Mouse (Mus musculus) neural tube, embryonic 11.5 days (tissue): Measurements from ENCODE around the gene Gdpgp1. TPM values are rescaled to one million over a fixed set of nuclear protein-coding genes. Genes with fewer than 3 reads are reported as not detected.

ENCODE experiments used
- ATAC-seq: fragments of 200-750 bp; cut with Nextera tagmentation; 2 replicates; pipeline ENCODE4 v1.8.0; 2017; ENCODE audit warnings: moderate number of reproducible peaks, mild to moderate bottlenecking, moderate TSS enrichment, moderate library complexity; ENCODE audit not compliant: insufficient read depth, low FRiP score, low TSS enrichment
- DNase-seq: peaks from one replicate; pipeline ENCODE4 v3.0.0-alpha.2; 2015; ENCODE audit warnings: low spot score
- H3K27ac ChIP-seq: fragments of 300-500 bp; sonication (generic); 2 replicates; pipeline ENCODE4 v1.5.1; 2014; ENCODE audit warnings: low read depth, mild to moderate bottlenecking, low read length
- H3K27me3 ChIP-seq: fragments of 300-500 bp; sonication (generic); 2 replicates; pipeline ENCODE4 v1.6.1; 2014; ENCODE audit warnings: mild to moderate bottlenecking, low read length, mixed read lengths; ENCODE audit not compliant: control insufficient read depth, insufficient read depth
- H3K36me3 ChIP-seq: fragments of 300-500 bp; sonication (generic); 2 replicates; pipeline ENCODE4 v1.6.1; 2014; ENCODE audit warnings: mild to moderate bottlenecking, low read length, moderate library complexity, mixed read lengths; ENCODE audit not compliant: control insufficient read depth, insufficient read depth
- H3K4me1 ChIP-seq: fragments of 300-500 bp; sonication (generic); 2 replicates; pipeline ENCODE4 v1.6.1; 2014; ENCODE audit warnings: low read length, mixed read lengths; ENCODE audit not compliant: control insufficient read depth, insufficient read depth
- H3K4me2 ChIP-seq: fragments of 300-500 bp; sonication (generic); 2 replicates; pipeline ENCODE4 v1.6.1; 2014; ENCODE audit warnings: low read depth, mild to moderate bottlenecking, moderate library complexity
- H3K4me3 ChIP-seq: fragments of 300-500 bp; sonication (generic); 2 replicates; pipeline ENCODE4 v1.5.1; 2014; ENCODE audit warnings: low read depth, low read length
- H3K9ac ChIP-seq: fragments of 300-500 bp; sonication (generic); 2 replicates; pipeline ENCODE4 v1.6.1; 2014; ENCODE audit warnings: mild to moderate bottlenecking, low read length
- H3K9me3 ChIP-seq: fragments of 300-500 bp; sonication (generic); 2 replicates; pipeline ENCODE4 v1.6.1; 2016; ENCODE audit warnings: low read length; ENCODE audit not compliant: control insufficient read depth
- WGBS: fragments of 180-500 bp; shearing (Covaris S2); extraction: QIAGEN DNeasy Blood & Tissue Kit; methylation state at CpG from one replicate; pipeline ENCODE4 v1.1.7; 2014; 5-methylcytosine and 5-hydroxymethylcytosine counted together
- polyA plus RNA-seq: library from polyadenylated mRNA; unstranded; fragments of >200 nt; fragmentation: Nextera tagmentation; extraction: Ambion mirVana; gene quantifications from 2 replicates; pipeline ENCODE4 v1.2.1, GENCODE M21; 2014

The Gdpgp1 gene
- polyA plus RNA-seq, 1 experiment from 2014 or later, result 4.9 TPM

DNA sequence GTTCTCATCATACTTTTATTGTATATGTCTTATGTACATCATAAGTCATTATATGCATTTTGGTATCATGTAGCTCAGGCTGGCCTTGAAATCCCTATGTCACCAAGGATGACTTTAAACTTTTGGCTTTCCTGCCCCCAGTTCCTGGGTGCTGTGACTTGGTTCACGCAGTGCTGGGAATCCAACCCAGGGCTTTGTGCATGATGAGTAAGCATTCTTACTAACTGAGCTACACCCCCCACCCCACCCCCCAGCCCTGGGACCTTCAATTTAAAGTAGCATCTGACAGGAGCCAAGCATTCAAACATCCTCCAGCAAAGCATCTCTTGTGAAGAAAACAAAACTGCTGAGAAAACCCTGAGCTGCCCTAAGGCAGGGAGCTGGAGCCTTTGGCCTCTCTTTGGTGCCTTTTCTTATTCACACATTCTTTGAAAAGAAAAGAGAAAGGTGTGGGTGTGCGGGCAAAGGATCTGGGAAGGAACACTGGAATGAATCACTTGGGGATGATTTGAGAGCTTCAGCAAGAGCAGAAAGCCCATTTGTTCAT, 44.0 kb upstream of the Gdpgp1 start:
- ATAC-seq (no peak), DNase-seq (no peak)
- H3K4me3 ChIP-seq, result no peak overlapping the region
- H3K4me2 ChIP-seq, result no peak overlapping the region
- 73% methylated on average over 2 of the region's 2 CpGs for WGBS
- peak overlapping the region; percentile 44; the same call in 1 of the 2 replicates for H3K27ac ChIP-seq
- no peaks in the 10 kb centered on the region for H3K27me3 ChIP-seq
- H3K9me3 ChIP-seq, result no peaks in the 10 kb centered on the region
- H3K9ac ChIP-seq, result no peak overlapping the region
- H3K4me1 ChIP-seq, result peaks cover 45% of the 10 kb centered on the region
- H3K36me3 ChIP-seq, result no peaks in the 10 kb centered on the region

- no peak overlapping the region for H3K4me2 ChIP-seq
- DNase-seq (no peak), ATAC-seq (no peak)
- no peak overlapping the region for H3K9ac ChIP-seq
- H3K27me3 ChIP-seq, result no peaks in the 10 kb centered on the region
- no peaks in the 10 kb centered on the region for H3K9me3 ChIP-seq
- H3K27ac ChIP-seq, result peak overlapping the region; percentile 44; the same call in 1 of the 2 replicates
- H3K36me3 ChIP-seq, result no peaks in the 10 kb centered on the region
- 52% methylated on average over 11 of the region's 11 CpGs for WGBS
- H3K4me1 ChIP-seq, result peaks cover 48% of the 10 kb centered on the region
- H3K4me3 ChIP-seq, result no peak overlapping the region
Measured at GRCm38 (mm10) chr7:80189147-80189933, 43.3 kb upstream of the Gdpgp1 start.

DNA sequence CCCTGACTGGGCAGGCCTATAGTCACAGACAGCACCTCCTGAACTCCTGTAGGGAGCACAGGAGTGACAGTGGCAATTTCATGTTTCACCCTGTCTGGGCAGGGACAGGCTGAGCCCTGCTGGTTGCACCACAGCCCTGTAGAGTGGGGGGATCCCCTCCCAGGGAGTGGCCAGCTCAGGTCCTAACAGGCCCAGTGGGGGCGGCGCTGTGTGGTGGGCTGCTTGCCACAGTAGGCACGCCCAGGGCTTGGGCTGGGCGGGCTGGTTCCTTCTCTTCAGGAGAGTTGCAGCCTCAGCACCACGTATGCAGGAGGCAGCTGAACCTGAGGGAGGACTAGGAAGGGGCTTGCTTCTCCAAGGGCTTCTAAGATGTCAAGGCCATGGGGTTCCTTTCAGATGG, 41.2 kb upstream of the Gdpgp1 start:
- Histone ChIP-seq H3K4me2 (no peak overlapping the region), H3K4me3 (no peak overlapping the region), H3K36me3 (no peaks in the 10 kb centered on the region), H3K9me3 (no peaks in the 10 kb centered on the region), H3K27me3 (no peaks in the 10 kb centered on the region), H3K27ac (no peak overlapping the region), H3K9ac (no peak overlapping the region; the same call in 1 of the 2 replicates), H3K4me1 (peaks cover 43% of the 10 kb centered on the region)
- 43% methylated on average over 5 of the region's 5 CpGs for WGBS
- DNase-seq (no peak), ATAC-seq (no peak)

- Histone ChIP-seq H3K27ac (peak overlapping the region; percentile 67), H3K9me3 (no peaks in the 10 kb centered on the region), H3K4me3 (0 out of 2 replicates have a peak overlapping the region, but pooled peaks have one; percentile 13), H3K36me3 (no peaks in the 10 kb centered on the region), H3K4me2 (peak overlapping the region; percentile 33), H3K9ac (peak overlapping the region; percentile 32), H3K4me1 (peaks cover 39% of the 10 kb centered on the region), H3K27me3 (no peaks in the 10 kb centered on the region)
- ATAC-seq (peak; percentile 86), DNase-seq (peak; percentile 79)
- 14% methylated on average over 16 of the region's 16 CpGs for WGBS
Measured at GRCm38 (mm10) chr7:80192226-80193061, 40.2 kb upstream of the Gdpgp1 start.

DNA sequence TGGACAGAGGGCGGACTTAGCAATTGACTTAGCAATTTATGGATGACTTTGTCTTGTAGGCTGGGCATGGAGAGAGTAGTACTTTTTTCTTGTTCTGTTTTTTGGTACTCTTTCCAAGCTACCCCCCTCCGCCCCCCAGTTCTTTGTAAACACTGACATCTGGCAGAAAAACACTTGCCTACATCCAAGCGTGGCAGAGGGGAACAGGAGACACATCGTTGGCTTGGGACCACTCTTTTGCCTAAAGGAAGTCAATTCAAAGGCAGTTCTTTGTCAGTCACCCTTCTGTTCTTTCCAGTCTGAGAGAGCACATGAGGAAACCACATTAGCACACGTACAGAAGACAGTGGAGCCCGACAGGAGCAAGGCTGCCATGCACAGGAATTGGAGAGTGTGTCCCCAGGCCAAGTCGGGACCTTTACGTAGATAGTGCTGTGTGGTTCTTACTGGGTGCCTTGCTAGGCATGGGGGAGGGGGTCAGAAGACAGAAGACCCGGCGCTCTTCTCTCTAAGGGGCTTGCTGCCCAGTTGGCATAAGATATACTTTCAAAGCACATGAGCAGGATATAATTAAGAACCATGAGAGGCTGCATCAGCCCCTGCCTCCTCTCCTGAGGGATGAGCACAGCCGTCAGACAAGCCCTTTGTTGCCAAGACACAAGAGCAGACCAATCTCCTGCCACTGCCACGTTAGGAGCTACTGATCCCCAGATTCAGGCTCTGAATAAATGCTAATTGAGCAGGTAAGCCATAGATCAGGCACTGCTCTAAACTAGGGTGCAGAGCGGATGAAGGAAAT, 38.5 kb upstream of the Gdpgp1 start:
- 64% methylated on average over 13 of the region's 13 CpGs for WGBS
- Histone ChIP-seq H3K36me3 (no peaks in the 10 kb centered on the region), H3K27me3 (no peaks in the 10 kb centered on the region), H3K9ac (0 out of 2 replicates have a peak overlapping the region, but pooled peaks have one; percentile 2), H3K4me1 (peaks cover 33% of the 10 kb centered on the region), H3K9me3 (no peaks in the 10 kb centered on the region), H3K27ac (no peak overlapping the region), H3K4me2 (no peak overlapping the region), H3K4me3 (no peak overlapping the region)
- ATAC-seq, result no peak
- DNase-seq, result no peak

DNA sequence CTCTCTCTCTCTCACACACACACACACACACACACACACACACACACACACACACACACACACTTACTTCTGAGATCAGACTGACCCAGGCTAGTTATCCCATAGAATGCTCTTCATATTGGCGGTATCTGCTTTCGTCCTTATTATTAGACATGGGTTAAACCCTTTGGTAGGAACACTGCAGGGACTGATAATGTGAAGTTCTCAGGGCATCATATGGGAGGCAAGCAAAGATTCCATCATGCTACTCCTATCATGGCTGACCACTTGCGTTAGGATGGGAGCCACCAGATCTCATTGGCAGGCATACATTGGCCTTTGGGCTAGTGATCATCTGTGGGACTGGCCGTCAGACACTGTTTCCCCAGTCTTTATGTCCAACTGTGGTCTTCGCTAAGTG, 37.5 kb upstream of the Gdpgp1 start:
- H3K4me2 ChIP-seq, result no peak overlapping the region
- H3K9ac ChIP-seq, result no peak overlapping the region
- no peak for DNase-seq
- ATAC-seq, result no peak
- no peaks in the 10 kb centered on the region for H3K9me3 ChIP-seq
- peaks cover 34% of the 10 kb centered on the region for H3K4me1 ChIP-seq
- H3K36me3 ChIP-seq, result no peaks in the 10 kb centered on the region
- H3K4me3 ChIP-seq, result no peak overlapping the region
- 90% methylated on average over 5 of the region's 5 CpGs for WGBS
- no peak overlapping the region for H3K27ac ChIP-seq
- no peaks in the 10 kb centered on the region for H3K27me3 ChIP-seq

- Histone ChIP-seq H3K9me3 (no peaks in the 10 kb centered on the region), H3K4me3 (no peak overlapping the region), H3K9ac (no peak overlapping the region), H3K27me3 (no peaks in the 10 kb centered on the region), H3K36me3 (no peaks in the 10 kb centered on the region), H3K4me1 (peaks cover 37% of the 10 kb centered on the region), H3K4me2 (no peak overlapping the region), H3K27ac (no peak overlapping the region)
- ATAC-seq (no peak), DNase-seq (no peak)
- 93% methylated on average over 10 of the region's 11 CpGs for WGBS
Measured at GRCm38 (mm10) chr7:80195576-80196263, 36.9 kb upstream of the Gdpgp1 start.
